Mouse (Mus musculus): ENCODE data around the gene Flvcr1.

GRCm38 (mm10) chr1:191068377-191068776, 42.4 kb upstream of the Flvcr1 start:
- TF ChIP-seq CTCF (IDR thresholded peaks at IDR 0.05; ENCODE audit: low read depth, low read length): peak; percentile 29; the same call in 1 of the 2 replicates
- no peak for TF ChIP-seq POLR2A (IDR thresholded peaks at IDR 0.05; ENCODE audit: extremely low read depth, insufficient read depth, low read length)

Measured in liver, adult 2 months (tissue).